Mouse (Mus musculus) E14TG2a.4 (cell line): ENCODE results near the gene Birc3.
"Not testable (repeated sequence)": the region's sequence is repeated elsewhere in the genome, so short reads cannot be mapped to it uniquely, and the experiment has no call there.

ENCODE experiments used
- H3K27me3 ChIP-seq: 2 replicates; pipeline ENCODE4 v1.6.1; 2014; ENCODE audit warnings: low read length, control low read depth; ENCODE audit not compliant: insufficient read depth
- H3K36me3 ChIP-seq: 2 replicates; pipeline ENCODE4 v1.6.1; 2014; ENCODE audit warnings: low read length, control low read depth; ENCODE audit not compliant: insufficient read depth
- H3K4me1 ChIP-seq: replicated peaks from 2 replicates; pipeline ENCODE4 v1.6.1; 2014; ENCODE audit warnings: low read depth, low read length, control low read depth
- H3K4me3 ChIP-seq: replicated peaks from 2 replicates; pipeline ENCODE4 v1.5.1; 2014; ENCODE audit warnings: mild to moderate bottlenecking, low read length
- H3K9me3 ChIP-seq: 2 replicates; pipeline ENCODE4 v1.6.1; 2014; ENCODE audit warnings: low read length, control low read depth
- CTCF ChIP-seq: conservative IDR thresholded peaks from 2 replicates; pipeline ENCODE4 v1.5.1; 2014; ENCODE audit warnings: low read length
- NANOG ChIP-seq: IDR thresholded peaks from 2 replicates; pipeline ENCODE4 v1.6.1; 2014; ENCODE audit warnings: borderline replicate concordance, low read length, mixed read lengths
- POU5F1 ChIP-seq: IDR thresholded peaks from 2 replicates; pipeline ENCODE4 v1.6.1; 2014; ENCODE audit warnings: low read length, borderline replicate concordance

The Birc3 gene

GRCm38 (mm10) chr9:7871316-7872043 lies 1.5 kb downstream of the Birc3 start:
- Histone ChIP-seq H3K4me1 (peaks cover 42% of the 10 kb centered on the region), H3K4me3 (peak overlapping the region; percentile 80), H3K9me3 (no peaks in the 10 kb centered on the region), H3K27me3 (no peaks in the 10 kb centered on the region), H3K36me3 (peaks cover 4% of the 10 kb centered on the region; the same call in 1 of the 2 replicates)
- TF ChIP-seq POU5F1 (no peak), CTCF (no peak), NANOG (no peak)

GRCm38 (mm10) chr9:7870556-7871315 lies 2.2 kb downstream of the Birc3 start:
- Histone ChIP-seq H3K9me3 (no peaks in the 10 kb centered on the region), H3K27me3 (no peaks in the 10 kb centered on the region), H3K4me3 (no peak overlapping the region), H3K36me3 (peaks cover 4% of the 10 kb centered on the region; the same call in 1 of the 2 replicates), H3K4me1 (peaks cover 42% of the 10 kb centered on the region)
- no peak for TF ChIP-seq CTCF
- TF ChIP-seq NANOG = no peak
- TF ChIP-seq POU5F1 = no peak

DNA sequence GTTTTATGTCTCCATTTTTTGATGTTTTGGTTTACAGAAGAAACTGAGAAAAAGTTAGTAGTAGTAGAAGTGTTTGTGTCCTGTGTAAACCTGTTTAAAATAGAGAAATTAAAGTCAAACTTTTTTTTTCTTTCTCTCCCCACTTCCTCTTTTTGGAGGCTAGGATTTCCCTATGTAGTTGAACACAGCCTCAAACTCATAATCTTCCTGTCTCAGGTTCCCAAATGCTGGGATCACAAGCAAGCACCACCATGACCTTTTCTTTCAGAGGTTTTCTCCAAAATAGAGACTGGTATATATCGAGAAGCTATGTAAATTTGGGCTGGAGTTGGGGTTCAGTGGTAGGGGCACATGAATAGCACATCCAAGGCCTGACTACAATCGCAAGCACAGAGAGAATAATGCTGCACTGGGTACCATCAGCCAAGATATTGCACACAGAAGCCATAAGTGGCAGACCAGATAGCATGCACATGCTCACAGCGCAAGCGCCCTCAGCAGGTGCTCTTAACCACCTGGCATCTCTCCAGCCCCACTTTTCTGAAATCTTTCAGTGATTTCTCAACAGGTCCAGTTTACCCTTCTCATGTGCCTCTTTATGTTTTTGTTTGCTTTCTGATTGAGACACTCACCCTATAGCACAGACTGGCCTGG lies 4.0 kb downstream of the Birc3 start:
- Histone ChIP-seq H3K9me3 (no peaks in the 10 kb centered on the region), H3K36me3 (peaks cover 4% of the 10 kb centered on the region; the same call in 1 of the 2 replicates), H3K4me1 (peaks cover 34% of the 10 kb centered on the region), H3K4me3 (no peak overlapping the region), H3K27me3 (no peaks in the 10 kb centered on the region)
- TF ChIP-seq NANOG (no peak), POU5F1 (no peak), CTCF (no peak)

DNA sequence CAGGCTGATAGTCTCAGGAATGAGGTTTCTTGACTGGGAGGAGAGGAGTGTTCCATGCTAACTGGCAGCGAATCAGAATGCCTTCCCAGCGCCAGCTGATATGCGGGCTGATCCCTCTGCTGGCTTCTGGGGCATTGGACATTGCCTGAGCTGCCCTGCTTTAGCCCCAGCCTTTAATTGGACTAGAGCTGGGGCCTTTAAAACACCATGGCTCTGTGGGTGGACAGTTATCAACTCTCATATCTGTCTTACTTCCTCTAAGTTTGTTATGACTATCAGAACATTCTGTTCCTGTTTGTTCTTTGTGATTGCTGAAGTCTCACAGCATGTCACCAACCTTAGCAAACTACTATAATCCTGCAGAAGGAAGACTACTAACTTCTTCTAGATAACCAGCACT lies 5.0 kb downstream of the Birc3 start:
- no peaks in the 10 kb centered on the region for H3K9me3 ChIP-seq
- H3K36me3 ChIP-seq = peaks cover 4% of the 10 kb centered on the region; the same call in 1 of the 2 replicates
- H3K4me1 ChIP-seq = peaks cover 30% of the 10 kb centered on the region
- no peak overlapping the region for H3K4me3 ChIP-seq
- H3K27me3 ChIP-seq = no peaks in the 10 kb centered on the region
- no peak for TF ChIP-seq CTCF
- no peak for TF ChIP-seq POU5F1
- no peak for TF ChIP-seq NANOG

DNA sequence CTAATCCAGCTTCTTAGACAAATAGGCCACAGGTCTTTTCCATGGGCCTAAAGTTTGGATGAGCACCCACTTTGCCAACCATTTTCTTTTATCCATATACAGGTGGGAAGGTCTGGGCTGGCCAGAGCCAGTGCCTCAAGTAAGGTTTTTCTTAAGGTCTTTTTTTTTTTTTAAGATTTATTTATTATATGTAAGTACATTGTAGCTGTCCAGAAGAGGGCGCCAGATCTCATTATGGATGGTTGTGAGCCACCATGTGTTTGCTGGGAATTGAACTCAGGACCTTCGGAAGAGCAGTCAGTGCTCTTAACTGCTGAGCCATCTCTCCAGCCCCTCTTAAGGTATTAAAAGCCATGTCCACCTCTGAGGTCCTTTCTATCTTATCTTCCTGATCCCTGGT lies 6.0 kb downstream of the Birc3 start:
- H3K4me3 ChIP-seq, H3K27me3 ChIP-seq, H3K36me3 ChIP-seq, H3K9me3 ChIP-seq: not testable (repeated sequence)
- TF ChIP-seq CTCF = peak; percentile 31
- peaks cover 29% of the 10 kb centered on the region for H3K4me1 ChIP-seq

GRCm38 (mm10) chr9:7860976-7861375 lies 12.0 kb downstream of the Birc3 start:
- TF ChIP-seq NANOG = no peak
- TF ChIP-seq CTCF = no peak
- no peak for TF ChIP-seq POU5F1
- no peaks in the 10 kb centered on the region for H3K36me3 ChIP-seq
- no peaks in the 10 kb centered on the region for H3K9me3 ChIP-seq
- H3K4me3 ChIP-seq = no peak overlapping the region
- no peaks in the 10 kb centered on the region for H3K27me3 ChIP-seq
- H3K4me1 ChIP-seq = peaks cover 8% of the 10 kb centered on the region; the same call in 1 of the 2 replicates

GRCm38 (mm10) chr9:7855912-7856311 lies 17.1 kb downstream of the Birc3 start:
- Histone ChIP-seq H3K27me3 (no peaks in the 10 kb centered on the region), H3K36me3 (no peaks in the 10 kb centered on the region), H3K9me3 (no peaks in the 10 kb centered on the region), H3K4me3 (no peak overlapping the region), H3K4me1 (peaks cover 16% of the 10 kb centered on the region)
- TF ChIP-seq CTCF (no peak), POU5F1 (no peak), NANOG (no peak)

DNA sequence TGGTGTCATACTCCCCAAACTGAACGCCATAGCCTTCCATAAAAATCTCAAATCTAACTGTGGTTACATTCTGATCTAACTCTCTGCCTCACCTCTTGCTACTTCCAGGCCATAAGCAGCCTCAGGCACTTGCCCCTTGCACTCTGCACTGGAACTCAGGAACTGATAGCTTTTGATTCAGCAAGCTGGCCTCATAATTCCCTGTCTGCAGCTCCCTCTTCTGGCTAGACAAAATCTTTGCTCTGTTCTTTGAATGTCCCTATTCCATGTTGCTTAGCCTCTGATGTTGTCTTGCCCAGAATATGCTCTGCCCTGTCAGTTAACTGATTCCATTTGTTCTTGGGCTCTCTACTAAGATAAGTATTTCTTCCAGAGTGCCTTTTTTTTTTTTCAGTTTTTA lies 17.6 kb downstream of the Birc3 start:
- no peaks in the 10 kb centered on the region for H3K9me3 ChIP-seq
- peak; percentile 47 for TF ChIP-seq CTCF
- no peak for TF ChIP-seq NANOG
- TF ChIP-seq POU5F1 = no peak
- H3K27me3 ChIP-seq = no peaks in the 10 kb centered on the region
- H3K4me3 ChIP-seq = no peak overlapping the region
- H3K4me1 ChIP-seq = peaks cover 16% of the 10 kb centered on the region
- no peaks in the 10 kb centered on the region for H3K36me3 ChIP-seq

DNA sequence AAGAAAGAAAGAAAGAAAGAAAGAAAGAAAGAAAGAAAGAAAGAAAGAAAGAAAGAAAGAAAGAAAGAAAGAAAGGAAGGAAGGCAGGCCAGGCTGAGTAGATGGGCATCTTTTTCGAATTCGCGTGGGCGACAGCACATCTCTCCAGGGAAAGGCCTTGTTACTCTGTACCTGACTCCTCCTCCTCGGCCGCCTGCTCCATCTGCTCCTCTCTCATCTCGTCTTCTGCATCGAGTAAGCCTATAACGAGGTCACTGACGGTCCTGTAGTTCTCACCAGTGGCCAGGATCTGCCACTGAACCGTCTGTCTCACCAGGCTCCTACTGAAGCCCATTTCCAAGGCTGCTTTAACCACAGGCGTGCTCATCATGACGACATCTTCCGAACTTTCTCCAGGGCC lies 18.8 kb downstream of the Birc3 start:
- not testable (repeated sequence) for H3K4me3 ChIP-seq, H3K36me3 ChIP-seq, H3K27me3 ChIP-seq, H3K9me3 ChIP-seq
- H3K4me1 ChIP-seq = peaks cover 16% of the 10 kb centered on the region
